Mouse (Mus musculus): ENCODE data around the gene Krt20.

GRCm38 (mm10) chr11:99430670-99431069 is 7.3 kb downstream of the Krt20 start:
- no peak for TF ChIP-seq CTCF (IDR thresholded peaks at IDR 0.05; ENCODE audit: control insufficient read depth, insufficient read depth, insufficient read length)
- no peak for TF ChIP-seq MYOD1 (IDR thresholded peaks at IDR 0.05; ENCODE audit: control insufficient read depth, insufficient read length, low read depth)
- no peak for TF ChIP-seq MYOG (IDR thresholded peaks at IDR 0.05; ENCODE audit: control insufficient read depth, extremely low read depth, insufficient read length)
- no peak for TF ChIP-seq FOSL1 (IDR thresholded peaks at IDR 0.05; ENCODE audit: insufficient read depth, low read length, poor library complexity, severe bottlenecking)
- TF ChIP-seq USF1 (IDR thresholded peaks at IDR 0.05; ENCODE audit: low read depth) = no peak
- TF ChIP-seq MAX (IDR thresholded peaks at IDR 0.05) = no peak
